9 mouse cellular contexts compared by ENCODE assay signal in genomic region chr4:136117022-136117421, GRCm38 (mm10). TPM values are rescaled to one million over a fixed set of nuclear protein-coding genes. Genes with fewer than 3 reads are reported as not detected.
DNase-seq lines count a peak whose midpoint lies in the region; ATAC-seq lines count a peak whose summit lies in the region.
"Had no signal": no experiment of that assay in that cellular context is flagged by ENCODE, and none has a peak within 500 bp of the region (broad histone marks: within the 10 kb centered on the region; RNA-seq: fewer than 3 reads in every experiment).

No protein-coding gene starts in this region.

- DNase-seq in kidney, adult 18-20 months = peak; percentile 28
- DNase-seq in adrenal gland, postnatal 14 days = peak; percentile 86
- DNase-seq in heart, adult 9 months (ENCODE audit: low spot score in 2 of 2) = peak; percentile 81 to 84
- DNase-seq in spleen, postnatal 14 days (ENCODE audit: low spot score in 2 of 2) = no peak

- H3K4me1 ChIP-seq in kidney, embryonic 16.5 days (ENCODE audit: insufficient read depth, low read length) = peaks cover 23% of the 10 kb centered on the region
- no peaks in the 10 kb centered on the region for H3K4me1 ChIP-seq in liver, embryonic 12.5 days
- H3K4me1 ChIP-seq in stomach, embryonic 15.5 days = peaks cover 5% of the 10 kb centered on the region; the same call in 1 of the 2 replicates
- peaks cover 9% of the 10 kb centered on the region for H3K4me1 ChIP-seq in hindbrain, embryonic 12.5 days

- no peaks in the 10 kb centered on the region for H3K27me3 ChIP-seq in kidney, embryonic 16.5 days (ENCODE audit: insufficient read depth, low read length)
- H3K27me3 ChIP-seq in liver, embryonic 12.5 days (replicated peaks) = peaks cover 68% of the 10 kb centered on the region
- H3K27me3 ChIP-seq in stomach, embryonic 15.5 days (replicated peaks) = no peaks in the 10 kb centered on the region
- H3K27me3 ChIP-seq in hindbrain, embryonic 12.5 days = no peaks in the 10 kb centered on the region

- H3K9me3 ChIP-seq in kidney, embryonic 16.5 days (ENCODE audit: low read length) = no peaks in the 10 kb centered on the region
- no peaks in the 10 kb centered on the region for H3K9me3 ChIP-seq in liver, embryonic 12.5 days (replicated peaks)
- no peaks in the 10 kb centered on the region for H3K9me3 ChIP-seq in stomach, embryonic 15.5 days
- H3K9me3 ChIP-seq in hindbrain, embryonic 12.5 days (replicated peaks) = no peaks in the 10 kb centered on the region
- H3K9me3 ChIP-seq: G1E had no signal

- WGBS in kidney, embryonic 16.5 days = 54% methylated on average over 13 of the region's 13 CpGs
- 20% methylated on average over 13 of the region's 13 CpGs for WGBS in liver, embryonic 12.5 days (ENCODE audit: insufficient replicate concordance)
- 33% methylated on average over 13 of the region's 13 CpGs for WGBS in stomach, embryonic 15.5 days
- WGBS in hindbrain, embryonic 12.5 days = 69% methylated on average over 13 of the region's 13 CpGs

- no peaks in the 10 kb centered on the region for H3K36me3 ChIP-seq in kidney, embryonic 16.5 days (ENCODE audit: insufficient read depth, low read length)
- H3K36me3 ChIP-seq in liver, embryonic 12.5 days = no peaks in the 10 kb centered on the region
- H3K36me3 ChIP-seq in stomach, embryonic 15.5 days = no peaks in the 10 kb centered on the region
- no peaks in the 10 kb centered on the region for H3K36me3 ChIP-seq in hindbrain, embryonic 12.5 days
- H3K36me3 ChIP-seq: G1E had no signal

- no peak overlapping the region for H3K4me3 ChIP-seq in kidney, embryonic 16.5 days (ENCODE audit: low read length)
- H3K4me3 ChIP-seq in liver, embryonic 12.5 days = no peak overlapping the region
- H3K4me3 ChIP-seq in stomach, embryonic 15.5 days (replicated peaks) = no peak overlapping the region
- H3K4me3 ChIP-seq in hindbrain, embryonic 12.5 days = no peak overlapping the region

- H3K9ac ChIP-seq in kidney, embryonic 16.5 days (replicated peaks; ENCODE audit: low read length) = no peak overlapping the region
- H3K9ac ChIP-seq in liver, embryonic 12.5 days = no peak overlapping the region
- no peak overlapping the region for H3K9ac ChIP-seq in stomach, embryonic 15.5 days
- H3K9ac ChIP-seq in hindbrain, embryonic 12.5 days = no peak overlapping the region

- no peak overlapping the region for H3K27ac ChIP-seq in kidney, embryonic 16.5 days (ENCODE audit: low read length)
- H3K27ac ChIP-seq in liver, embryonic 12.5 days = no peak overlapping the region
- no peak overlapping the region for H3K27ac ChIP-seq in stomach, embryonic 15.5 days
- no peak overlapping the region for H3K27ac ChIP-seq in hindbrain, embryonic 12.5 days

- no peak for ATAC-seq in kidney, embryonic 16.5 days (ENCODE audit: low FRiP score, low TSS enrichment)
- ATAC-seq in liver, embryonic 12.5 days = peak; percentile 13; the same call in 1 of the 2 replicates
- ATAC-seq in stomach, embryonic 15.5 days (ENCODE audit: insufficient read depth, low FRiP score, low read depth) = no peak
- ATAC-seq in hindbrain, embryonic 12.5 days (ENCODE audit: low FRiP score) = no peak

- no peak overlapping the region for H3K4me2 ChIP-seq in kidney, embryonic 16.5 days (replicated peaks; ENCODE audit: low read depth, low read length)
- H3K4me2 ChIP-seq in liver, embryonic 12.5 days = no peak overlapping the region
- 0 out of 2 replicates have a peak overlapping the region, but pooled peaks have one; percentile 25 for H3K4me2 ChIP-seq in stomach, embryonic 15.5 days
- no peak overlapping the region for H3K4me2 ChIP-seq in hindbrain, embryonic 12.5 days (replicated peaks)

RNA-seq across cellular contexts. Expression of gene Id3, which starts 26.3 kb away (rescaled TPM):
- polyA plus RNA-seq in kidney, embryonic 16.5 days (2015; fragmentation: Nextera tagmentation; extraction: Ambion mirVana) = 953 and 999 TPM in 2 replicates
- 91.3 and 98.0 TPM in 2 replicates for total RNA-seq in adrenal gland, postnatal 14 days (2021)
- 80.9 and 88.1 TPM in 2 replicates for polyA plus RNA-seq in liver, embryonic 12.5 days (2016; fragmentation: Nextera tagmentation; extraction: Ambion mirVana)
- polyA plus RNA-seq in stomach, embryonic 15.5 days (2015; fragmentation: Nextera tagmentation; extraction: Ambion mirVana) = 274 and 292 TPM in 2 replicates
- polyA plus RNA-seq in hindbrain, embryonic 12.5 days (2016; fragmentation: Nextera tagmentation; extraction: Ambion mirVana) = 372 and 426 TPM in 2 replicates
- polyA plus RNA-seq: G1E had no signal

RNA-seq across cellular contexts. Expression of gene E2f2, which starts 55.2 kb away (rescaled TPM):
- polyA plus RNA-seq in kidney, embryonic 16.5 days (2015; fragmentation: Nextera tagmentation; extraction: Ambion mirVana) = 7.3 and 8.3 TPM in 2 replicates
- total RNA-seq in adrenal gland, postnatal 14 days (2021) = 12.0 and 13.6 TPM in 2 replicates
- 63.4 and 69.1 TPM in 2 replicates for polyA plus RNA-seq in liver, embryonic 12.5 days (2016; fragmentation: Nextera tagmentation; extraction: Ambion mirVana)
- polyA plus RNA-seq in stomach, embryonic 15.5 days (2015; fragmentation: Nextera tagmentation; extraction: Ambion mirVana) = 8.6 and 11.4 TPM in 2 replicates
- polyA plus RNA-seq in hindbrain, embryonic 12.5 days (2016; fragmentation: Nextera tagmentation; extraction: Ambion mirVana) = 7.0 and 7.9 TPM in 2 replicates

Comparison
In these comparisons a context has a peak if more than half of its experiments do, and no peak if none do; other contexts are left out.
1. DNase-seq: peak in kidney, adult 18-20 months (single experiment), adrenal gland, postnatal 14 days (single experiment) and heart, adult 9 months (2 of 2); none in spleen, postnatal 14 days (0 of 2).